Mouse (Mus musculus) E14TG2a.4 (cell line): ENCODE data around the gene Cenpx.

Experiments used
- CTCF ChIP-seq: conservative IDR thresholded peaks from 2 replicates; pipeline ENCODE4 v1.5.1; 2014; ENCODE audit warnings: low read length
- NANOG ChIP-seq: IDR thresholded peaks from 2 replicates; pipeline ENCODE4 v1.6.1; 2014; ENCODE audit warnings: borderline replicate concordance, low read length, mixed read lengths

GRCm38 (mm10) chr11:120665406-120665805, 48.1 kb downstream of the Cenpx start:
- TF ChIP-seq CTCF (no peak), NANOG (no peak)
